Mouse (Mus musculus): ENCODE data around the gene Kdm8. TPM values are rescaled to one million over a fixed set of nuclear protein-coding genes. Genes with fewer than 3 reads are reported as not detected.
"Not testable (repeated sequence)": the region's sequence is repeated elsewhere in the genome, so short reads cannot be mapped to it uniquely, and the experiment has no call there.

Gene Kdm8
- polyA plus RNA-seq, 1 experiment from 2014 or later: 8.3 TPM

DNA sequence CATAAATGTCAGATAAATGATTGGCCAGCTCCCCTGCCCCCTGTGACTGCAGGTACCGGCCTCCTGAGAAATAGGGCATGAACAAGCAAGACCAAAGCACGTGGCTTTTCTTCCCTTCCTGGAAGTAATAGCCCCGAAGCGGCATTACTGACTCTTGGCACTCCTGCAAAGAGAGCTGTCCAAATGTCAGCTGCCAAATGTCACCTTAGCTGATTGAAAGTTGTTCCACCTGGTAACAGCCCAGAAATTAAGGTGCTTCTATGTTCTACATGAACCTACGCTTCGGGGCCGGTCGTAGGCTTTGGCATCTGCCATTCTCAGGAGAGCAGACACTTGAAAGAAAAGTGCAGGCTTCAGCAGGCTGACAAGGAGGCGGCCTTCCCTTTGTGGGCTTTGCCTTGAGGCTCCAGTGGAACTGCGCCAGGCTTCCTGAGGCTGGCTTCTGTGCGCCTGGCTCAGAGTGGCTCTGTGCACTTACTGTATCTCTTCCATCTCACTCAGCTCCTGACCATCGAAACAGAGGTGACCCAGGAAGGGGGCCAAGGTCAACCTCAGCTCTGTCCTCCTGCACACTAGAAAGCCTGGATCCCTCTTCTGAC, 16.9 kb upstream of the Kdm8 start:
- ATAC-seq (ENCODE audit: insufficient number of reproducible peaks, low FRiP score, low TSS enrichment, low read depth): no peak
- Histone ChIP-seq H3K4me1 (0 out of 2 replicates have a peak, but pooled peaks cover 12% of the 10 kb centered on the region), H3K9me3 (replicated peaks) (no peaks in the 10 kb centered on the region), H3K9ac (no peak overlapping the region), H3K27me3 (no peaks in the 10 kb centered on the region), H3K27ac (replicated peaks) (no peak overlapping the region), H3K4me2 (replicated peaks) (no peak overlapping the region), H3K36me3 (no peaks in the 10 kb centered on the region), H3K4me3 (replicated peaks) (no peak overlapping the region)
- 51% methylated on average over 12 of the region's 12 CpGs for WGBS

DNA sequence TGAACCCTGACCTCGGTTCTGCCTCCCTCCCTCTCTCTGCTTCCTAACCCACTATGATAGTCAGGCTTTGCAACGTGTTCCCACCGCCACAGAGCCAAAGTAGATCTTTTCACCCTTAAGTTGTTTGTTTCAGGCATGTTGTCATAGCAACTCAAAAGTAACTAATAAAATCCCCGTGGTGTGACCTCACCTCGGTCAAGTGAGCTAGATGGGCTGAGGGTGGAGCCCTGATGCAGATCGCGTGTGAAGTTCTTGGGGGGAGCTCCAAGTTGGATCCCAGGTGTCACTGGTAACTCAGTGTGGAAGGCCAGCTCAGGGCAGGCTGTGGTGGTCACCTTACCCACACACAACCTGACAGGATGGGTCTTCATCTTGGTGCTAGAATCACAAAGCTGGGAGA, 16.1 kb upstream of the Kdm8 start:
- Histone ChIP-seq H3K27ac (replicated peaks) (no peak overlapping the region), H3K27me3 (no peaks in the 10 kb centered on the region), H3K9me3 (replicated peaks) (no peaks in the 10 kb centered on the region), H3K9ac (no peak overlapping the region), H3K4me2 (replicated peaks) (no peak overlapping the region), H3K4me3 (replicated peaks) (no peak overlapping the region), H3K36me3 (no peaks in the 10 kb centered on the region), H3K4me1 (0 out of 2 replicates have a peak, but pooled peaks cover 12% of the 10 kb centered on the region)
- WGBS: 81% methylated on average over 7 of the region's 7 CpGs
- ATAC-seq (ENCODE audit: insufficient number of reproducible peaks, low FRiP score, low TSS enrichment, low read depth): no peak

- H3K9ac ChIP-seq; H3K4me3 ChIP-seq (replicated peaks); ATAC-seq (ENCODE audit: insufficient number of reproducible peaks, low FRiP score, low TSS enrichment, low read depth); H3K4me2 ChIP-seq (replicated peaks); H3K27ac ChIP-seq (replicated peaks); H3K4me1 ChIP-seq; H3K36me3 ChIP-seq; H3K27me3 ChIP-seq; H3K9me3 ChIP-seq (replicated peaks): not testable (repeated sequence)
- 76% methylated on average over 5 of the region's 5 CpGs for WGBS
Observed at GRCm38 (mm10) chr7:125428816-125429500, 15.5 kb upstream of the Kdm8 start.

GRCm38 (mm10) chr7:125430170-125430842, 14.2 kb upstream of the Kdm8 start:
- no peak overlapping the region for H3K4me2 ChIP-seq (replicated peaks)
- H3K27ac ChIP-seq (replicated peaks): no peak overlapping the region
- no peaks in the 10 kb centered on the region for H3K9me3 ChIP-seq (replicated peaks)
- no peaks in the 10 kb centered on the region for H3K27me3 ChIP-seq
- H3K4me3 ChIP-seq (replicated peaks): no peak overlapping the region
- ATAC-seq (ENCODE audit: insufficient number of reproducible peaks, low FRiP score, low TSS enrichment, low read depth): no peak
- no peaks in the 10 kb centered on the region for H3K36me3 ChIP-seq
- 0 out of 2 replicates have a peak, but pooled peaks cover 12% of the 10 kb centered on the region for H3K4me1 ChIP-seq
- no peak overlapping the region for H3K9ac ChIP-seq
- WGBS: 63% methylated on average over 7 of the region's 7 CpGs

DNA sequence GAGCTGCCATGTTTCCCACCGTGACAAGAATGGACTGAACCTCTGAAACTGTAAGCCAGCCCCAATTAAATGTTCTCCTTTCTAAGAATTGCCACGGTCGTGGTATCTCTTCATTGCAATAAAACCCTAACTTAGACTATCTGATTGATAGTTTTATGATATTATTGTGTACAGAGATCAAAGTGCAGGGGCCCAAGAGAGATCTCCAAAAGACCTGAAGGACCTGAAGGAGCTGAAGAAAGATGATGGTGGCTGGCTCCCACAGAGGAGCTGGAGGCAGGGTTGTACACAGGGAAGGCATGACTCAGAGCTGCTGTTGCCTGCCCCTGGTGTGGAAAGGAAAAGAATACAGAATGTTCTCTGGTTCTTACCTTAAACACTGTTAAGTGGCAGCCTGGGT, 10.6 kb upstream of the Kdm8 start:
- ATAC-seq (ENCODE audit: insufficient number of reproducible peaks, low FRiP score, low TSS enrichment, low read depth): no peak
- Histone ChIP-seq H3K27me3 (no peaks in the 10 kb centered on the region), H3K4me1 (0 out of 2 replicates have a peak, but pooled peaks cover 5% of the 10 kb centered on the region), H3K9ac (no peak overlapping the region), H3K27ac (replicated peaks) (no peak overlapping the region), H3K9me3 (replicated peaks) (no peaks in the 10 kb centered on the region), H3K36me3 (no peaks in the 10 kb centered on the region), H3K4me3 (replicated peaks) (no peak overlapping the region), H3K4me2 (replicated peaks) (no peak overlapping the region)
- 84% methylated on average over 3 of the region's 3 CpGs for WGBS

DNA sequence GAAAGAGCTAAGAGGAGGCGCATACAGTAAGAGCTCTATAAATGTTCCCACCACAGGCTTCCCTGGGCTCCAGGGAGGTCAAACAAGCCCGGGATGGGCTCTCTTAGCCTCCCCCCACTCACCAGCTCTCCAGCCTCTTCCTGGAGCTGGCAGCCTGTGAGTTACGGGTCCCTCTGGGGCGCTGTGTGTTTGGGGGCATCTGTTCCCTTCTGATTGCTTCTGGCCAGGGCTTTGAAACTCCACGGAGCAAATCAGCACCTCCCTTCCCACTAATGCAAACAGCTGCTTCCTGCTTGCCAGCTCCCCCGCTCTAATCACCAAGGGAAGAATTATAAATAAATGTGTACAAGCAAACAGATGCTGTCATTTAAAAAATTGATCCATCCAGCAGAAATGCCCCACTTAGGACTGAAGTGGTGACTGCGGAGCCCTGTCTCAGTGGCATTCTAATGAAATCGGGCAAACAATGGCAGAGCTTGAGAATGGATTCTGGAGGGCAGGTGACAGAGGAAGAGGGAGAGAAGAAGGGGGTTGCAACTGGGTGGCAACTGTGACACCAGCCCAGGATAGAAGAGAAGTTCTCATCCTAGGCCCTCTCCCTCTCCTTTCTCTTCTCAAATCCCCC, 9.7 kb upstream of the Kdm8 start:
- H3K4me2 ChIP-seq (replicated peaks): no peak overlapping the region
- no peaks in the 10 kb centered on the region for H3K27me3 ChIP-seq
- H3K9ac ChIP-seq: no peak overlapping the region
- no peaks in the 10 kb centered on the region for H3K36me3 ChIP-seq
- H3K4me3 ChIP-seq (replicated peaks): no peak overlapping the region
- ATAC-seq (ENCODE audit: insufficient number of reproducible peaks, low FRiP score, low TSS enrichment, low read depth): no peak
- 31% methylated on average over 8 of the region's 8 CpGs for WGBS
- no peak overlapping the region for H3K27ac ChIP-seq (replicated peaks)
- H3K4me1 ChIP-seq: 0 out of 2 replicates have a peak, but pooled peaks cover 5% of the 10 kb centered on the region
- H3K9me3 ChIP-seq (replicated peaks): no peaks in the 10 kb centered on the region

GRCm38 (mm10) chr7:125442323-125442722, 2.2 kb upstream of the Kdm8 start:
- WGBS: 70% methylated on average over 4 of the region's 4 CpGs
- no peaks in the 10 kb centered on the region for H3K9me3 ChIP-seq (replicated peaks)
- H3K4me1 ChIP-seq: peaks cover 15% of the 10 kb centered on the region
- no peak overlapping the region for H3K4me3 ChIP-seq (replicated peaks)
- H3K4me2 ChIP-seq (replicated peaks): no peak overlapping the region
- H3K36me3 ChIP-seq: peaks cover 4% of the 10 kb centered on the region; the same call in 1 of the 2 replicates
- ATAC-seq (ENCODE audit: insufficient number of reproducible peaks, low FRiP score, low TSS enrichment, low read depth): no peak
- H3K27me3 ChIP-seq: no peaks in the 10 kb centered on the region
- H3K27ac ChIP-seq (replicated peaks): no peak overlapping the region
- H3K9ac ChIP-seq: no peak overlapping the region

GRCm38 (mm10) chr7:125444076-125444463, 406 bp upstream of the Kdm8 start:
- ATAC-seq (ENCODE audit: insufficient number of reproducible peaks, low FRiP score, low TSS enrichment, low read depth): no peak
- H3K27ac ChIP-seq (replicated peaks): peak overlapping the region; percentile 99

DNA sequence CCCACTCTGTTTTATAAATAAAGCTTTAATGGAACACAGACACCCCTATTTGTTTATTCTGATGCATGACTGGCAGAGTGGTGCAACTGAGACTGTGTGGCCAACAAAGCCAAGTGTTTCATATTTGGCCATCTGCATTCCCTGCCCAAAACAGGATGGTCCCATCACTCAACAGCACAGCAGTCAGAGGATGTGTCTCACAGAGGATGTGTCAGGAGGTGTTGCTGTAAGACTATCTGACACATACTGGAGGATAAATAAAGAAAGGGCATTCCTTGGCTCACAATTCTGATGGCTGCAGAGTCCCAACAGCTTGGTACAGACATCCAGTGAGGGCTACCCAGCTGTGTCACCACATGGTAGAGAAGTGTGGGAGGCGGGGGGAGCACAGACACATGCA, 6.2 kb downstream of the Kdm8 start:
- 65% methylated on average over 1 of the region's 1 CpGs for WGBS
- H3K4me3 ChIP-seq (replicated peaks): no peak overlapping the region

More at GRCm38 (mm10) chr7:125444076-125444463, 406 bp upstream of the Kdm8 start:
- peaks cover 15% of the 10 kb centered on the region for H3K4me1 ChIP-seq
- H3K4me3 ChIP-seq (replicated peaks): peak overlapping the region; percentile 75
- no peaks in the 10 kb centered on the region for H3K27me3 ChIP-seq
- 23% methylated on average over 10 of the region's 10 CpGs for WGBS
- H3K36me3 ChIP-seq: peaks cover 4% of the 10 kb centered on the region; the same call in 1 of the 2 replicates
- peak overlapping the region; percentile 77 for H3K9ac ChIP-seq
- peak overlapping the region; percentile 82 for H3K4me2 ChIP-seq (replicated peaks)
- no peaks in the 10 kb centered on the region for H3K9me3 ChIP-seq (replicated peaks)

DNA sequence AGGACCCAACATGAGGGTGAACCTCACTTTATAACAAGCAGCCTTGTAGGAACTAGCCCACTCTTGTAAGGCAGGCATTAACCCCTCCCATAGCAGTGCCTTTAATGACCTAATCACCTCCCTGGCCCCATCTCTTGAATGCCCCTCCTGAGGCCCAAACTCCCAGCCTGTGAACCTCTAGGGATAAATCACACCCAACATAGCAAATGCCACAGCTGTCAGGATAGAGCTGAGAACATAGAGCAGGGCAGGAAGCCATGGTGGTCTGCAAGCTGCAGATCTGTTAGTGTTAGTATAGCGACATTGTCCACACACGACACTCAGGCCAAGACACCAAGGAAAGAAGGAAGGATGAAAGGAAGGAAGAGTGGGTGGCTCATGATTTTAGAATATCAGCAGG, 6.6 kb downstream of the Kdm8 start:
- H3K4me2 ChIP-seq (replicated peaks): no peak overlapping the region
- H3K9ac ChIP-seq: no peak overlapping the region
- H3K27me3 ChIP-seq: no peaks in the 10 kb centered on the region
- WGBS: 74% methylated on average over 2 of the region's 2 CpGs
- no peak overlapping the region for H3K4me3 ChIP-seq (replicated peaks)
- ATAC-seq (ENCODE audit: insufficient number of reproducible peaks, low FRiP score, low TSS enrichment, low read depth): no peak
- no peaks in the 10 kb centered on the region for H3K4me1 ChIP-seq
- peaks cover 9% of the 10 kb centered on the region for H3K36me3 ChIP-seq
- 0 out of 2 replicates have a peak overlapping the region, but pooled peaks have one; percentile 58 for H3K27ac ChIP-seq (replicated peaks)
- no peaks in the 10 kb centered on the region for H3K9me3 ChIP-seq (replicated peaks)

More for the DNA sequence above, 6.2 kb downstream of the Kdm8 start:
- Histone ChIP-seq H3K27ac (replicated peaks) (0 out of 2 replicates have a peak overlapping the region, but pooled peaks have one; percentile 58), H3K9me3 (replicated peaks) (no peaks in the 10 kb centered on the region), H3K4me1 (peaks cover under 1% of the 10 kb centered on the region), H3K27me3 (no peaks in the 10 kb centered on the region), H3K9ac (no peak overlapping the region), H3K36me3 (peaks cover 9% of the 10 kb centered on the region), H3K4me2 (replicated peaks) (no peak overlapping the region)
- no peak; the same call in 1 of the 2 replicates for ATAC-seq (ENCODE audit: insufficient number of reproducible peaks, low FRiP score, low TSS enrichment, low read depth)

DNA sequence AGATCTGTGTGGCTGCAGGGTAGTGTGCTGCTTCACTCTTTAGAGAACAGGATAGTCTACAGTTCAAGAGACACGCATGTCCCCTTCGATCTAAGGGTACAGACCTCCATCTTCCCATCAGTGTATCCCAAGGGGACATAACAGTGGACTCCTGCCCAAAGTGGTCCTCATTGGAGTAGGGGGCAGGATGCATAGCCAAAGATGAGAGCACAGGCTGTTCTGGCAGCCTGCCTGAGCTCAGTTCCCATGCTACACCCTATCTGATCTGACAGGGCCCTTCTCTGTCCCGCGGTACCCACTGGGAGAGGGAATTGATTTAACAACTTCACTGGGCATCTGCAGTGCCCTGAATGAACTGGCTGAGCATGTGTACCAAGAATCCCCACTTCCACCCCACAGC, 9.2 kb downstream of the Kdm8 start:
- Histone ChIP-seq H3K4me3 (replicated peaks) (no peak overlapping the region), H3K4me1 (no peaks in the 10 kb centered on the region), H3K9ac (no peak overlapping the region), H3K27me3 (no peaks in the 10 kb centered on the region), H3K27ac (replicated peaks) (no peak overlapping the region), H3K9me3 (replicated peaks) (no peaks in the 10 kb centered on the region), H3K4me2 (replicated peaks) (no peak overlapping the region), H3K36me3 (peaks cover 15% of the 10 kb centered on the region)
- ATAC-seq (ENCODE audit: insufficient number of reproducible peaks, low FRiP score, low TSS enrichment, low read depth): no peak
- WGBS: 92% methylated on average over 4 of the region's 4 CpGs

All from embryonic facial prominence, embryonic 15.5 days (tissue).